Mouse (Mus musculus) thymus, adult 2 months (tissue): Measurements from ENCODE around the gene Gng10. TPM values are rescaled to one million over a fixed set of nuclear protein-coding genes. Genes with fewer than 3 reads are reported as not detected.
A peak's percentile ranks its signal among the peaks of the same experiment; 100 is the strongest.

ENCODE experiments used
- DNase-seq: peaks from one replicate; pipeline ENCODE4 v3.0.0; 2021
- H3K27ac ChIP-seq: fragments of 200-500 bp; 2 replicates; pipeline ENCODE4 v1.5.1; 2012; ENCODE audit warnings: low read length, control low read depth; ENCODE audit not compliant: control insufficient read depth, insufficient read depth
- H3K27me3 ChIP-seq: fragments of 200-500 bp; 2 replicates; pipeline ENCODE4 v1.6.1; 2012; ENCODE audit warnings: mild to moderate bottlenecking, low read length, moderate library complexity, mixed read lengths; ENCODE audit not compliant: control insufficient read depth, insufficient read depth
- H3K36me3 ChIP-seq: fragments of 200-500 bp; 2 replicates; pipeline ENCODE4 v1.6.1; 2012; ENCODE audit warnings: mild to moderate bottlenecking, low read length, moderate library complexity; ENCODE audit not compliant: control insufficient read depth, insufficient read depth
- H3K4me1 ChIP-seq: fragments of 200-500 bp; replicated peaks from 2 replicates; pipeline ENCODE4 v1.6.1; 2012; ENCODE audit warnings: low read length; ENCODE audit not compliant: control insufficient read depth, insufficient read depth
- H3K4me3 ChIP-seq: fragments of 200-500 bp; 2 replicates; pipeline ENCODE4 v1.5.1; 2012; ENCODE audit warnings: mild to moderate bottlenecking, low read length, control low read depth, moderate library complexity; ENCODE audit not compliant: control insufficient read depth, insufficient read depth
- CTCF ChIP-seq: fragments of 200-500 bp; IDR thresholded peaks from 2 replicates; pipeline ENCODE4 v1.5.1; 2012; ENCODE audit warnings: mild to moderate bottlenecking, control low read depth, low read length, moderate library complexity, borderline replicate concordance; ENCODE audit not compliant: control insufficient read depth, poor library complexity, insufficient read depth; ENCODE audit errors: extremely low read depth
- POLR2A ChIP-seq: fragments of 200-500 bp; IDR thresholded peaks from 2 replicates; pipeline ENCODE4 v1.6.1; 2012; ENCODE audit warnings: mild to moderate bottlenecking, low read length, control low read depth, moderate library complexity; ENCODE audit not compliant: control insufficient read depth, poor library complexity, insufficient read depth; ENCODE audit errors: extremely low read depth
- WGBS: fragments of 180-500 bp; shearing (Covaris S2); methylation state at CpG from one replicate; pipeline ENCODE4 v1.1.7; 2018; 5-methylcytosine and 5-hydroxymethylcytosine counted together
- polyA plus RNA-seq: library from polyadenylated mRNA; depleted of rRNA; stranded (reverse); fragments of >200 nt; gene quantifications from 2 replicates; pipeline ENCODE4 v1.2.3, GENCODE M21; 2012

The Gng10 gene
- polyA plus RNA-seq, 1 experiment, result 32.7 TPM

DNA sequence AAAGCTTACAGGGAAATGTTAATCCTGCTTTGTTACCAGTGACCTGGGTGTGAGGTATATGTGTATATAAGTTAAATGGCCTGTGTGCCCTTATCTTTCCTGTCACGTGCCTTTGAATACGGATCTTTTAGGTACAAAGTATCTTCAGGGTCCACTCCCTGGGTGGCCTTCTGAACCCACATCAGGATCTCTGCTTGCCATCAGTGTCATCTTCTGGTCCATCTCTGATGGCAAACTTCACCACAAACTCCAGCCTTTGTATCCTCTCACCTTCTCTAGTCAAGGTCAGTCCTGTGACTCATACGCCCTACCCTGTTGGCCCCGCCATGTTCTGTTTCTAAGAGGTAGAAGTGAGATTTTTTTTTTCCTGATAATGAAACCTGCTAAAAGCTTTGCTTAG lies 40.1 kb upstream of the Gng10 start, which contains the start of gene Dnajc25:
Gene Dnajc25 (plus strand): TSS at position 301 of the 400 bp plus-strand sequence.
- WGBS, result 93% methylated on average over 4 of the region's 4 CpGs
- no peak within 1 kb of the TSS for H3K4me3 ChIP-seq

GRCm38 (mm10) chr4:58995251-58995693 lies 39.6 kb upstream of the Gng10 start:
- Histone ChIP-seq H3K4me3 (no peak overlapping the region), H3K27ac (no peak overlapping the region), H3K4me1 (no peaks in the 10 kb centered on the region), H3K27me3 (no peaks in the 10 kb centered on the region), H3K36me3 (no peaks in the 10 kb centered on the region)
- no peak for DNase-seq
- 91% methylated on average over 8 of the region's 8 CpGs for WGBS
- TF ChIP-seq POLR2A (no peak), CTCF (no peak)

More for the DNA sequence above, 40.1 kb upstream of the Gng10 start, which contains the start of gene Dnajc25:
- no peak within 1 kb of the TSS for H3K27ac ChIP-seq
- H3K4me1 ChIP-seq, result no peaks in the 10 kb centered on the region
- no peaks in the 10 kb centered on the region for H3K36me3 ChIP-seq
- H3K27me3 ChIP-seq, result no peaks in the 10 kb centered on the region
- TF ChIP-seq POLR2A (no peak), CTCF (no peak)
- DNase-seq, result no peak

DNA sequence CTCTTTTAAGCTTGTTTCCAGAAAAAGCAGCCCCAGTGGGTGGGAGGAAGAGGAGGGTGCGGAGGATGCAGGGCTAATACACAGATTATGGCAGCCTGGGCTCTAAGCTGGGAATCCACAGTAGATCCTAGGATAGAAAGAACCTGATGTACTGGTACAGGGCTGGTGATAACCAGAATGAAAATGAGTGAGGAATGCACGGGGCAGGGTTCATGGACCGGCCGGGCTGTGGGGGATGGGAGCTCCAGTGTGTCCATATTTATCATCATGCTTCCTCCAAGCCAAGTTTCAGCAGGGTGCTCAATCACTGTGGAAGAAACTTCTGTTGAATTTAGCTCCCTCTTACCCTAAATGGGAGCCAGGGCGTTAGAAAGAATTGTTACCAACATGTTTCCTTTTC lies 37.8 kb upstream of the Gng10 start:
- Histone ChIP-seq H3K36me3 (no peaks in the 10 kb centered on the region), H3K27ac (no peak overlapping the region), H3K4me3 (no peak overlapping the region), H3K27me3 (no peaks in the 10 kb centered on the region), H3K4me1 (no peaks in the 10 kb centered on the region)
- no peak for DNase-seq
- TF ChIP-seq CTCF (no peak), POLR2A (no peak)
- 97% methylated on average over 5 of the region's 5 CpGs for WGBS

DNA sequence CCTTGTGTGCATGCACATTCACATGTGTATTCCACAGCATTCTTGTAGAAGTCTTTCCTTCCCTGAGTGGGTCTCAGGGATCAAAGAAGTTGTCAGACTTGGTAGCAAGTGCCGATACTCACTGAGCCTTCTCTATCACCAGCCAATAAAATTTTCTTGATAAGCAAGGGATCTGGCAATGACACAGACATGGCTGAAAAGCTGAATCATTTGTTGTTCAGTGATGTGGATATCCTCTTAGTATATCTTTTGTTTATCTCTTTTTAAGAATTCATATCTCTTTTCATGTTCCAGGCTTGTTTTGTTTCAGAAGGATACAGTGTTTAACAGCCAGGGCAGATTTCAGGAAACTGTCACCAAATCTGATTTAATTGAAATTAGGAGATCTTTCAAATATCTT lies 36.2 kb upstream of the Gng10 start:
- H3K27ac ChIP-seq, result no peak overlapping the region
- no peaks in the 10 kb centered on the region for H3K27me3 ChIP-seq
- no peak overlapping the region for H3K4me3 ChIP-seq
- peaks cover 5% of the 10 kb centered on the region for H3K4me1 ChIP-seq
- 100% methylated on average over 1 of the region's 1 CpGs for WGBS
- DNase-seq, result no peak
- no peak for TF ChIP-seq POLR2A
- no peak for TF ChIP-seq CTCF
- H3K36me3 ChIP-seq, result no peaks in the 10 kb centered on the region

GRCm38 (mm10) chr4:58999686-59000085 lies 35.2 kb upstream of the Gng10 start:
- peak; percentile 73 for DNase-seq
- Histone ChIP-seq H3K27ac (no peak overlapping the region), H3K36me3 (no peaks in the 10 kb centered on the region), H3K4me3 (no peak overlapping the region), H3K27me3 (no peaks in the 10 kb centered on the region), H3K4me1 (peaks cover 7% of the 10 kb centered on the region)
- WGBS, result 1% methylated on average over 2 of the region's 2 CpGs
- TF ChIP-seq CTCF (no peak; the same call in 1 of the 2 replicates), POLR2A (no peak)

GRCm38 (mm10) chr4:59000614-59001013 lies 34.3 kb upstream of the Gng10 start:
- TF ChIP-seq POLR2A (no peak), CTCF (no peak)
- Histone ChIP-seq H3K27me3 (no peaks in the 10 kb centered on the region), H3K36me3 (no peaks in the 10 kb centered on the region), H3K27ac (no peak overlapping the region), H3K4me3 (no peak overlapping the region), H3K4me1 (peaks cover 8% of the 10 kb centered on the region)
- peak; percentile 60 for DNase-seq
- WGBS, result 1% methylated on average over 2 of the region's 2 CpGs
